Mouse (Mus musculus) cerebellum, adult 2 months (tissue): ENCODE measurements around the gene Ccdc194. TPM values are rescaled to one million over a fixed set of nuclear protein-coding genes. Genes with fewer than 3 reads are reported as not detected.

Experiments used
- DNase-seq, 2 experiments: peaks; one replicate each; pipeline ENCODE4 v3.0.0; 2021
- H3K27ac ChIP-seq: fragments of 200-500 bp; 2 replicates; pipeline ENCODE4 v1.5.1; 2012; ENCODE audit warnings: low read length, control low read depth, inconsistent platforms; ENCODE audit not compliant: insufficient read depth
- H3K27me3 ChIP-seq: fragments of 200-500 bp; 2 replicates; pipeline ENCODE4 v1.6.1; 2012; ENCODE audit warnings: inconsistent platforms, mild to moderate bottlenecking, low read length, moderate library complexity; ENCODE audit not compliant: control insufficient read depth, insufficient read depth
- H3K4me1 ChIP-seq: fragments of 200-500 bp; 2 replicates; pipeline ENCODE4 v1.6.1; 2011; ENCODE audit warnings: low read length; ENCODE audit not compliant: control insufficient read depth, insufficient read depth
- H3K4me3 ChIP-seq: fragments of 200-500 bp; replicated peaks from 2 replicates; pipeline ENCODE3; 2011; ENCODE audit warnings: mild to moderate bottlenecking, low read depth, low read length, control low read depth; ENCODE audit not compliant: insufficient read depth
- CTCF ChIP-seq: fragments of 200-500 bp; IDR thresholded peaks from 2 replicates; pipeline ENCODE4 v1.5.1; 2011; ENCODE audit warnings: low read depth, mild to moderate bottlenecking, control low read depth, low read length, moderate library complexity, borderline replicate concordance; ENCODE audit not compliant: insufficient read depth
- POLR2A ChIP-seq: fragments of 200-500 bp; IDR thresholded peaks from 2 replicates; pipeline ENCODE4 v1.6.1; 2011; ENCODE audit warnings: low read length, control low read depth, borderline replicate concordance; ENCODE audit not compliant: insufficient read depth
- whole genome bisulfite sequencing: fragments of 180-500 bp; shearing (Covaris S2); methylation state at CpG from one replicate; pipeline ENCODE4 v1.1.7; 2018; 5-methylcytosine and 5-hydroxymethylcytosine counted together
- polyA plus RNA-seq: library from polyadenylated mRNA; depleted of rRNA; stranded (reverse); fragments of >200 nt; gene quantifications from 2 replicates; pipeline ENCODE4 v1.2.3, GENCODE M21; 2012

Gene Ccdc194
- polyA plus RNA-seq, 1 experiment = 0.08 TPM

DNA sequence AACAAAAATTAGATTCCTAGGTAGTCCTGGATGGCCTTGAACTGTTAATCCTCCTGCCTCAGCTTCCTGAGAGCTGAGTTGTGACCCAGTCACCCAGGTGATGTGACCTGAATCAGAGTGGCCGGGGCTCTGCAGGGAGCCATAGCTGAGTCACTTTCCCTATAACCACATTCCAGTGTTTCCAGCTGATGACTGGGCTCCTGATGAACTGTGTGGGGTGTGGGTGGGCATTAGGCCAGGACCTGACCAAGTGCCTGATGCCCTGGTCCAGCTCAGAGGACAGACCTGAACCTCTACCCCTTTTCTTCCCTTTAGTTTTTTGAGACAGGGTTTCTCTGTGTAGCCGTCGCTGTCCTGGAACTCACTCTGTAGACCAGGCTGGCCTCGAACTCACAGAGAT lies 20.2 kb downstream of the Ccdc194 start:
- DNase-seq = no peak
- WGBS = 95% methylated on average over 4 of the region's 4 CpGs
- no peaks in the 10 kb centered on the region for H3K27me3 ChIP-seq

DNA sequence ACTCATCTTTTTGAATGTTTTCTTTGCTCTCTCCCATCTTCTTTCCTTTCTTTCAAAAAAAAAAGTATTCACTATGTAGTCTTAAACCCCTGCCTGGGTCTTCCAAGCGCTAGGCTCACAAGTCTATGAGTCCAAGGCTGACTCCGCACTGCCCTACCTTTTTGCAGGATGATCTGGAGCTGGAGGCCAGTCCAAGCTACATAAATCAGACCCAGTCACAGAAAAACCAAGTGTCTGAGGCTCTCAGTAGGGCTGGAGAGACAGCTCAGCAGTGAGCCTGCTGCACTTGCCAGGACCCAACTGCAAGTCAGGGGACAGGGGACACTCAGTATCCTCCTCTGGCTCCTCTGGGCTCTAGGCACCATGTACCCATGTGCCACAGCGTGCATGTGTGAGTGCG lies 21.2 kb downstream of the Ccdc194 start:
- Histone ChIP-seq H3K27me3 (no peaks in the 10 kb centered on the region), H3K4me3 (no peak overlapping the region), H3K27ac (no peak overlapping the region), H3K4me1 (peaks cover 14% of the 10 kb centered on the region)
- TF ChIP-seq CTCF = no peak
- no peak for TF ChIP-seq POLR2A
- WGBS = 97% methylated on average over 4 of the region's 4 CpGs
- no peak for DNase-seq

More for the DNA sequence above, 20.2 kb downstream of the Ccdc194 start:
- H3K4me3 ChIP-seq = no peak overlapping the region
- peaks cover 13% of the 10 kb centered on the region for H3K4me1 ChIP-seq
- no peak for TF ChIP-seq POLR2A
- no peak for TF ChIP-seq CTCF
- H3K27ac ChIP-seq = no peak overlapping the region

DNA sequence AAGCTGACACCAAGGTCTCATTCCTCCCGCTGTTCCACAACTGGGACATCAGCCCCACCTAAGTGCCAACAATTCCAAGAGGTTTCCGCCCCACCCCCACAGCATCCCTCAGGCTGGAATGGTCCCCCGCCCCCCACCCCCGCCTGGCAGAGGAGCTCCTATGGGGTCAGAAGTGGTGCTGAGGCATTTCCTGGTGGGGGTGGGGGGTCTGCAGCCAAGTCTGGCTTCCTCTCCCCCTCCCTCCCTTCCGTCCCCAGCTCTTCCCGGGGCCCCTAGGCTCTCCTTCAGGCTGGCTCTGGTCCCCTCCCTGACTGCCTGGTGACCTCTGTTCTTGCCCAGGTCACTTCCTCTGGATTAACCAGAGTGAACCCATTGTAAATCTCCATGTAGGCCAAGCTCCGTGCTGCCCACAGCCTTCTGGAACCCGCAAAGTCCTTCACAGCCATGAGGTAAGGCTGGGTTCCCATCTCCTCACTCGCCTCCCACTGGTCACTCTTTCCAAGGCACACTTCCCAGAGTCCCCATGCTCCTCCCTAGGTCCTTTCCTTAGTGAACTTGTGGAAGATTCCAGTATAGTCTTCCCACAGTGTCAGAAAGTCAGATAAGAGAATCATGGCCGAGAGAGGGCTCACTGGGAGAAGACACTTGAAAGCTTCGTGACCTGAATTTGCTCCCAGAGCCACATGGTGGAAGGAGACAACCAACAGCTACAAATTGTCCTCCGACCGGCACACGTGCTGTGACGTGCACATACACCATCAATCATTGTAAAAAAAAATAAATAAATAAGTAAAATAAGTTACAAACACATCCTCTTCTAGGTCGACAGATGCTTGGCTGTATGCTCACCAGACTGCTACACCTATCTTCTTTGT lies 26.5 kb downstream of the Ccdc194 start:
- H3K4me1 ChIP-seq = peaks cover 28% of the 10 kb centered on the region
- DNase-seq = peak in 1 of 2 experiments; percentile 27
- H3K27ac ChIP-seq = no peak overlapping the region
- H3K27me3 ChIP-seq = no peaks in the 10 kb centered on the region
- 51% methylated on average over 16 of the region's 16 CpGs for WGBS
- no peak overlapping the region for H3K4me3 ChIP-seq
- TF ChIP-seq CTCF = no peak
- no peak for TF ChIP-seq POLR2A

DNA sequence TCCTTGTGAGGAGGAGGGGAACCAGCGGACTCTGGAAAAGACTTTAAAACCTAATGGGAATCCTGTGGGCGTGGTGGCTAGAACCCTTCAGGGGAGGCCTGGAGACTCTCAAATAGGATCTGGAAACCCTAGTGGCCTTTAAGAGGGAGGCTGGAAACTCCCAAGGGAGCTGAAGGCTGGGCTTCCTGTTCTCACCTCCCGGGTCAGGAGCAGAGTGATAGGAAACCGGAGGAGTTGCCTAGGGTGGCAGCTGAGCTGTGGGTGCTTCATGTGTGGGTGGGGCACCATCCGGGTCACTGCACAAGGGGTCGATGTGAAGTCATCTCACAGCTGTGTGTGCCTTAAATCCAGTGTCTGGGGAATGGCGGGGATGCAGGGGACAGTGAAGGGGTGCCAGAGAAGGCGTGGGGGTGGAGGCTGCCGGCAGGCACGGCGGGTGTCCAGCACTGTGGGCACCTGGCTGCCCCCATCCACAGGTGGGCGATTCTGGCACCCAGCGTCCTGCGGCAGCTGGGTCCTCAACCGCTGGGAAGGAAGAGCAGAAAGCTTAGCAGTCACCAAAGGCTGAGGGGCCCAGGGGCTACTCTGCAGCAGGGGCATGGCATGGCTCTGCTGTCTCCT lies 27.5 kb downstream of the Ccdc194 start:
- Histone ChIP-seq H3K4me3 (no peak overlapping the region), H3K4me1 (peaks cover 28% of the 10 kb centered on the region), H3K27me3 (no peaks in the 10 kb centered on the region), H3K27ac (peak overlapping the region; percentile 84)
- 32% methylated on average over 15 of the region's 15 CpGs for WGBS
- peak in 1 of 2 experiments; percentile 42 for DNase-seq
- TF ChIP-seq POLR2A (no peak), CTCF (no peak)

DNA sequence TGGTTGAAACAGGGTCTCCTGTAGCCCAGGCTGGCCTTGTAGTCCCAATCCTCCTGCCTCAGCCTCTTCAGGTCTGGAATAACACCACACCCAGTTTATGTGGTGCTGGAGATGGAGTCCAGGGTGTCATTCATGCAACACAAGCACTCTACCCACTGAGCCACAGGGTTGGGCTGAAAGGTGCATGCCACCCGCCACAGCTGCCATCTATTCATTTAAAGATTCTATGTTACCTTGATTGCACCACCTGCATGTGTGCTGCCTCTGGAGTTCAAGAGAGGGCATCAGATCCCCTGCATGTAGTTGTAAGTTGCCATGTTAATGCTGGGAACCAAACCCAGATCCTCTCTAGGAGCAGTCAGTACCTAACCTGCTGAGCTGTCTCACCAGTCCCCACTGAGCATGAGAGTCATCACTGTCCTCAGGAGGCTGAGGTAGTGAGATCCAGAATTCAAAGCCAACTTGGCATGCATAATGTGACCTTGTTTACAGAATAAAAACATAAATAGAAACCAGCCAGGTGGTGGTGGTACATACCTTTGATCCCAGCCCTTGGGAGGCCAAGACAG lies 28.4 kb downstream of the Ccdc194 start:
- Histone ChIP-seq H3K4me3 (no peak overlapping the region), H3K27ac (peak overlapping the region; percentile 84), H3K27me3 (no peaks in the 10 kb centered on the region), H3K4me1 (peaks cover 28% of the 10 kb centered on the region)
- no peak for TF ChIP-seq POLR2A
- TF ChIP-seq CTCF = no peak
- DNase-seq = peak; percentile 52 to 84
- 88% methylated on average over 1 of the region's 1 CpGs for WGBS

DNA sequence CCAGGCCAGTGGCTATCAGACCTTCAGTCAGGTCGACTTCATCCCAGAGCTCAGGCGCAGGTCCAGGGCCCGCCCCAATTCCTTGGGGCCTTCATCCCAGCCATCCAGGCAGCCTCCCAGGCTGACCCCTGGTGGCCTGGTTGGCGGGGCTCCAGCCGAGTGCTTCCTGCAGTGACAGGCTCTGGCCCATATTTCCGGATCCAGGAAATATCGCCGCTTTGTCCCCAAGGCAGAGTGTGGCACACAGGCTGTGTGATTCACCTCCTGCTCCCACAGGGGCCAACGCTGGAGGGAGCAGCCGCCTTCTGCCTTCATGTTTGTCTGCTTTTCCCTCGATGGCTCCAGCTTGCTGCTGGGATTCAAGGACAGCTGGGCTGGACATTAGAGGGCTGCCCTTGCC lies 29.0 kb downstream of the Ccdc194 start:
- DNase-seq = peak; percentile 83 to 86
- TF ChIP-seq CTCF (no peak), POLR2A (no peak)
- Histone ChIP-seq H3K27me3 (no peaks in the 10 kb centered on the region), H3K4me3 (no peak overlapping the region), H3K27ac (peak overlapping the region; percentile 84), H3K4me1 (peaks cover 28% of the 10 kb centered on the region)
- WGBS = 6% methylated on average over 11 of the region's 11 CpGs

DNA sequence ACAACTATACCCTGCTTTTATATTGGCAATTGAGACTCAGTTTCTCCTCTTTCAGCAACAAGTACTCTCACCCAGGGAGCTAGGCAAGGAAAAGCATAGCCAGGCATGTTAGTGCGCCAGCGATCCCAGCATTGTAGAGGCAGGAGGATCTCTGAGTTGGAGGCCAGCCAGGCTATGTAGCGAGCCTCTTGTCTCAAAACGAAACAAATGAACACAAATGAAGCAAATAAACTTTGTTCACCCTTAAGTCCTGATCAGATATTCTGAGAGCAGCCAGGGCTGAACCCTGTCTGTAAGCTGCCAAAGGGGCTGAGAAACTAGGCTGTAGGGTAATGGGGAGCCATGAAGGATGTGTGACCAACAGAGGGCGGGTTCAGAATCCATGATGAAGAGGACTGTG lies 29.7 kb downstream of the Ccdc194 start:
- Histone ChIP-seq H3K27me3 (no peaks in the 10 kb centered on the region), H3K4me3 (no peak overlapping the region), H3K4me1 (peaks cover 28% of the 10 kb centered on the region), H3K27ac (peak overlapping the region; percentile 84)
- 81% methylated on average over 5 of the region's 5 CpGs for WGBS
- no peak for TF ChIP-seq POLR2A
- no peak for TF ChIP-seq CTCF
- DNase-seq = peak in 1 of 2 experiments; percentile 35
